Mouse (Mus musculus) limb, embryonic 13.5 days (tissue): Measurements from ENCODE around the gene D230025D16Rik. TPM values are rescaled to one million over a fixed set of nuclear protein-coding genes. Genes with fewer than 3 reads are reported as not detected.
A peak's percentile ranks its signal among the peaks of the same experiment; 100 is the strongest.

Experiments used
- ATAC-seq: fragments of 200-750 bp; cut with Nextera tagmentation; 2 replicates; pipeline ENCODE4 v1.8.0; 2017; ENCODE audit warnings: low read depth, moderate number of reproducible peaks, moderate TSS enrichment; ENCODE audit not compliant: low FRiP score
- H3K27ac ChIP-seq: fragments of 300-500 bp; sonication (generic); 2 replicates; pipeline ENCODE4 v1.5.1; 2015; ENCODE audit warnings: inconsistent platforms, mild to moderate bottlenecking, moderate library complexity
- H3K27me3 ChIP-seq: fragments of 300-500 bp; sonication (generic); 2 replicates; pipeline ENCODE4 v1.6.1; 2015; ENCODE audit warnings: mild to moderate bottlenecking, inconsistent platforms
- H3K36me3 ChIP-seq: fragments of 300-500 bp; sonication (generic); 2 replicates; pipeline ENCODE4 v1.6.1; 2015; ENCODE audit warnings: inconsistent platforms, mild to moderate bottlenecking, moderate library complexity
- H3K4me1 ChIP-seq: fragments of 300-500 bp; sonication (generic); 2 replicates; pipeline ENCODE4 v1.6.1; 2015; ENCODE audit warnings: inconsistent platforms
- H3K4me2 ChIP-seq: fragments of 300-500 bp; sonication (generic); replicated peaks from 2 replicates; pipeline ENCODE4 v1.6.1; 2015; ENCODE audit warnings: inconsistent platforms, mild to moderate bottlenecking, moderate library complexity
- H3K4me3 ChIP-seq: fragments of 300-500 bp; sonication (generic); 2 replicates; pipeline ENCODE4 v1.5.1; 2015; ENCODE audit warnings: moderate library complexity, mild to moderate bottlenecking, inconsistent platforms
- H3K9ac ChIP-seq: fragments of 300-500 bp; sonication (generic); 2 replicates; pipeline ENCODE4 v1.6.1; 2015; ENCODE audit warnings: mild to moderate bottlenecking, inconsistent platforms
- H3K9me3 ChIP-seq: fragments of 300-500 bp; sonication (generic); 2 replicates; pipeline ENCODE4 v1.6.1; 2016; ENCODE audit warnings: inconsistent platforms
- WGBS: fragments of 180-500 bp; shearing (Covaris S2); methylation state at CpG from one replicate; pipeline ENCODE4 v1.1.7; 2015; 5-methylcytosine and 5-hydroxymethylcytosine counted together
- polyA plus RNA-seq: library from polyadenylated mRNA; unstranded; fragments of >200 nt; fragmentation: Nextera tagmentation; extraction: Ambion mirVana; gene quantifications from 2 replicates; pipeline ENCODE4 v1.2.1, GENCODE M21; 2015

D230025D16Rik gene
- polyA plus RNA-seq, 1 experiment from 2014 or later, result 27.6 TPM

GRCm38 (mm10) chr8:105263244-105263912 is 38.4 kb downstream of the D230025D16Rik start:
- Histone ChIP-seq H3K27me3 (peaks cover 90% of the 10 kb centered on the region), H3K9me3 (peaks cover 9% of the 10 kb centered on the region; the same call in 1 of the 2 replicates), H3K4me2 (peak overlapping the region; percentile 87), H3K4me1 (peaks cover 30% of the 10 kb centered on the region), H3K36me3 (no peaks in the 10 kb centered on the region), H3K4me3 (peak overlapping the region; percentile 69), H3K9ac (no peak overlapping the region), H3K27ac (no peak overlapping the region)
- WGBS, result 40% methylated on average over 16 of the region's 16 CpGs
- ATAC-seq, result no peak

- H3K9me3 ChIP-seq, result peaks cover 9% of the 10 kb centered on the region; the same call in 1 of the 2 replicates
- peak within 1 kb of the TSS; percentile 87 for H3K4me2 ChIP-seq
- H3K27ac ChIP-seq, result no peak within 1 kb of the TSS
- H3K4me3 ChIP-seq, result peak within 1 kb of the TSS; percentile 69
- H3K9ac ChIP-seq, result peak within 1 kb of the TSS; percentile 76
- WGBS, result under 1% methylated on average over 54 of the region's 54 CpGs
- peak; percentile 66 for ATAC-seq
- no peaks in the 10 kb centered on the region for H3K36me3 ChIP-seq
- H3K27me3 ChIP-seq, result peaks cover 90% of the 10 kb centered on the region
- peaks cover 30% of the 10 kb centered on the region for H3K4me1 ChIP-seq
Measured at GRCm38 (mm10) chr8:105264024-105264982, 39.4 kb downstream of the D230025D16Rik start, which contains the start of the genes Tradd and Fbxl8. Gene Tradd (minus strand): TSS chr8:105264609. Gene Fbxl8 (plus strand): TSS chr8:105264648.

- H3K9me3 ChIP-seq, result peaks cover 9% of the 10 kb centered on the region; the same call in 1 of the 2 replicates
- H3K27ac ChIP-seq, result no peak overlapping the region
- peaks cover 90% of the 10 kb centered on the region for H3K27me3 ChIP-seq
- peak overlapping the region; percentile 87 for H3K4me2 ChIP-seq
- H3K36me3 ChIP-seq, result no peaks in the 10 kb centered on the region
- H3K4me3 ChIP-seq, result peak overlapping the region; percentile 69
- 6% methylated on average over 10 of the region's 10 CpGs for WGBS
- peaks cover 31% of the 10 kb centered on the region for H3K4me1 ChIP-seq
- no peak for ATAC-seq
- peak overlapping the region; percentile 76; the same call in 1 of the 2 replicates for H3K9ac ChIP-seq
Measured at GRCm38 (mm10) chr8:105265128-105265527, 40.2 kb downstream of the D230025D16Rik start.

- no peak overlapping the region for H3K27ac ChIP-seq
- H3K4me1 ChIP-seq, result peaks cover 40% of the 10 kb centered on the region
- ATAC-seq, result no peak
- no peaks in the 10 kb centered on the region for H3K36me3 ChIP-seq
- no peak overlapping the region for H3K4me3 ChIP-seq
- WGBS, result 18% methylated on average over 13 of the region's 13 CpGs
- 0 out of 2 replicates have a peak, but pooled peaks cover 4% of the 10 kb centered on the region for H3K9me3 ChIP-seq
- peaks cover 90% of the 10 kb centered on the region for H3K27me3 ChIP-seq
- no peak overlapping the region for H3K9ac ChIP-seq
- H3K4me2 ChIP-seq, result no peak overlapping the region
Measured at GRCm38 (mm10) chr8:105266775-105267174, 41.8 kb downstream of the D230025D16Rik start.

GRCm38 (mm10) chr8:105268342-105269074 is 43.6 kb downstream of the D230025D16Rik start:
- peaks cover 40% of the 10 kb centered on the region for H3K4me1 ChIP-seq
- peak overlapping the region; percentile 62 for H3K9ac ChIP-seq
- no peak overlapping the region for H3K27ac ChIP-seq
- 0 out of 2 replicates have a peak, but pooled peaks cover 4% of the 10 kb centered on the region for H3K9me3 ChIP-seq
- peaks cover 94% of the 10 kb centered on the region for H3K27me3 ChIP-seq
- no peaks in the 10 kb centered on the region for H3K36me3 ChIP-seq
- peak overlapping the region; percentile 87 for H3K4me2 ChIP-seq
- peak; percentile 66 for ATAC-seq
- under 1% methylated on average over 65 of the region's 65 CpGs for WGBS
- H3K4me3 ChIP-seq, result peak overlapping the region; percentile 52

- peak overlapping the region; percentile 87 for H3K4me2 ChIP-seq
- H3K9me3 ChIP-seq, result 0 out of 2 replicates have a peak, but pooled peaks cover 4% of the 10 kb centered on the region
- H3K27me3 ChIP-seq, result peaks cover 94% of the 10 kb centered on the region
- no peak overlapping the region for H3K27ac ChIP-seq
- ATAC-seq, result 0 out of 2 replicates have a peak, but pooled peaks have one; percentile 1
- H3K36me3 ChIP-seq, result no peaks in the 10 kb centered on the region
- 2% methylated on average over 10 of the region's 10 CpGs for WGBS
- H3K9ac ChIP-seq, result peak overlapping the region; percentile 62
- peak overlapping the region; percentile 52 for H3K4me3 ChIP-seq
- peaks cover 40% of the 10 kb centered on the region for H3K4me1 ChIP-seq
Measured at GRCm38 (mm10) chr8:105269075-105269458, 44.1 kb downstream of the D230025D16Rik start.

- no peak for ATAC-seq
- H3K27ac ChIP-seq, result no peak within 1 kb of the TSS
- H3K9ac ChIP-seq, result peak within 1 kb of the TSS; percentile 62
- peak within 1 kb of the TSS; percentile 87 for H3K4me2 ChIP-seq
- no peaks in the 10 kb centered on the region for H3K36me3 ChIP-seq
- peaks cover 96% of the 10 kb centered on the region for H3K27me3 ChIP-seq
- H3K4me3 ChIP-seq, result peak within 1 kb of the TSS; percentile 52
- H3K9me3 ChIP-seq, result 0 out of 2 replicates have a peak, but pooled peaks cover 4% of the 10 kb centered on the region
- WGBS, result under 1% methylated on average over 42 of the region's 42 CpGs
- peaks cover 40% of the 10 kb centered on the region for H3K4me1 ChIP-seq
Measured at GRCm38 (mm10) chr8:105269461-105269947, 44.6 kb downstream of the D230025D16Rik start, which contains the start of gene Hsf4. Gene Hsf4 (plus strand): TSS chr8:105269801.

GRCm38 (mm10) chr8:105270101-105270915 is 45.4 kb downstream of the D230025D16Rik start:
- Histone ChIP-seq H3K27me3 (peaks cover 99% of the 10 kb centered on the region), H3K9ac (peak overlapping the region; percentile 62; the same call in 1 of the 2 replicates), H3K9me3 (0 out of 2 replicates have a peak, but pooled peaks cover 4% of the 10 kb centered on the region), H3K27ac (no peak overlapping the region), H3K4me2 (peak overlapping the region; percentile 87), H3K36me3 (no peaks in the 10 kb centered on the region), H3K4me3 (peak overlapping the region; percentile 52), H3K4me1 (peaks cover 35% of the 10 kb centered on the region)
- no peak for ATAC-seq
- WGBS, result 3% methylated on average over 39 of the region's 39 CpGs

- no peak for ATAC-seq
- Histone ChIP-seq H3K4me3 (peak overlapping the region; percentile 15), H3K27me3 (peaks cover 100% of the 10 kb centered on the region), H3K9ac (peak overlapping the region; percentile 25; the same call in 1 of the 2 replicates), H3K27ac (no peak overlapping the region), H3K36me3 (no peaks in the 10 kb centered on the region), H3K4me1 (peaks cover 40% of the 10 kb centered on the region), H3K9me3 (0 out of 2 replicates have a peak, but pooled peaks cover 4% of the 10 kb centered on the region), H3K4me2 (peak overlapping the region; percentile 87)
- WGBS, result 2% methylated on average over 11 of the region's 11 CpGs
Measured at GRCm38 (mm10) chr8:105270916-105271186, 45.9 kb downstream of the D230025D16Rik start.

- Histone ChIP-seq H3K9me3 (no peaks in the 10 kb centered on the region), H3K4me2 (peak overlapping the region; percentile 77), H3K4me1 (peaks cover 31% of the 10 kb centered on the region), H3K36me3 (no peaks in the 10 kb centered on the region), H3K9ac (no peak overlapping the region), H3K27me3 (peaks cover 100% of the 10 kb centered on the region), H3K27ac (no peak overlapping the region), H3K4me3 (peak overlapping the region; percentile 49; the same call in 1 of the 2 replicates)
- 5% methylated on average over 10 of the region's 11 CpGs for WGBS
- no peak for ATAC-seq
Measured at GRCm38 (mm10) chr8:105275387-105275786, 50.4 kb downstream of the D230025D16Rik start.
